Mouse (Mus musculus): ENCODE measurements around the gene Tesk1. TPM values are rescaled to one million over a fixed set of nuclear protein-coding genes. Genes with fewer than 3 reads are reported as not detected.
A peak's percentile ranks its signal among the peaks of the same experiment; 100 is the strongest.

The Tesk1 gene
- polyA plus RNA-seq, 1 experiment from 2014 or later = 1.0 TPM

GRCm38 (mm10) chr4:43419801-43420281, 21.9 kb upstream of the Tesk1 start:
- WGBS (ENCODE audit: insufficient replicate concordance) = 36% methylated on average over 9 of the region's 9 CpGs
- H3K4me3 ChIP-seq (replicated peaks) = no peak overlapping the region
- H3K27ac ChIP-seq (replicated peaks) = no peak overlapping the region
- no peak for ATAC-seq (ENCODE audit: insufficient read depth)
- 0 out of 2 replicates have a peak, but pooled peaks cover 9% of the 10 kb centered on the region for H3K36me3 ChIP-seq (replicated peaks)
- H3K9ac ChIP-seq = no peak overlapping the region
- no peaks in the 10 kb centered on the region for H3K9me3 ChIP-seq (replicated peaks)
- H3K4me1 ChIP-seq (replicated peaks) = peaks cover 10% of the 10 kb centered on the region; the same call in 1 of the 2 replicates
- H3K4me2 ChIP-seq = no peak overlapping the region
- H3K27me3 ChIP-seq = peaks cover 9% of the 10 kb centered on the region

DNA sequence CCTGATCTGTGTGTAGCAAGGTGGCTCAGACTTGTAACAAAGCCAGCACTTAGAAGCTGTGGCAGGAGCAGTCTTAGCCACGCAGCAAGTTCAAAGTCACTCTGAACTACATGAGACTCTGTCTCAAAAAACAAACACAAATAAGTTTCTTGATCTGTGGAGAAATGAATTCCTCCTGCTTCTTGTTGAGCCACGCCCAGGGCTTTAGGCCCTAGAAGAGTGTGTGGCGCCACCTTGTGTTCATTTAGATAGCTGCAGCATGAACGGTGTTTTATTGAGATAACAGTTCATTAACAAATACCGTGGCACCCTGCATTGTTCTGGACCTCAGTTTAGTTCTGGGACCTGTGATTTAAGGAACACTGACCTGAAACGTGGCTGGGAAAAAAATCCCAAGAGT, 21.4 kb upstream of the Tesk1 start:
- Histone ChIP-seq H3K9ac (no peak overlapping the region), H3K27me3 (peaks cover 13% of the 10 kb centered on the region), H3K27ac (replicated peaks) (no peak overlapping the region), H3K4me3 (replicated peaks) (no peak overlapping the region), H3K9me3 (replicated peaks) (no peaks in the 10 kb centered on the region), H3K4me1 (replicated peaks) (peaks cover 10% of the 10 kb centered on the region; the same call in 1 of the 2 replicates), H3K4me2 (no peak overlapping the region), H3K36me3 (replicated peaks) (0 out of 2 replicates have a peak, but pooled peaks cover 9% of the 10 kb centered on the region)
- WGBS (ENCODE audit: insufficient replicate concordance) = 3% methylated on average over 6 of the region's 6 CpGs
- no peak for ATAC-seq (ENCODE audit: insufficient read depth)

GRCm38 (mm10) chr4:43421632-43422240, 20.0 kb upstream of the Tesk1 start:
- Histone ChIP-seq H3K9me3 (replicated peaks) (no peaks in the 10 kb centered on the region), H3K27ac (replicated peaks) (no peak overlapping the region), H3K4me2 (no peak overlapping the region), H3K4me1 (replicated peaks) (peaks cover 16% of the 10 kb centered on the region; the same call in 1 of the 2 replicates), H3K27me3 (peaks cover 28% of the 10 kb centered on the region), H3K9ac (no peak overlapping the region), H3K36me3 (replicated peaks) (0 out of 2 replicates have a peak, but pooled peaks cover 9% of the 10 kb centered on the region), H3K4me3 (replicated peaks) (no peak overlapping the region)
- 64% methylated on average over 28 of the region's 28 CpGs for WGBS (ENCODE audit: insufficient replicate concordance)
- ATAC-seq (ENCODE audit: insufficient read depth) = no peak

DNA sequence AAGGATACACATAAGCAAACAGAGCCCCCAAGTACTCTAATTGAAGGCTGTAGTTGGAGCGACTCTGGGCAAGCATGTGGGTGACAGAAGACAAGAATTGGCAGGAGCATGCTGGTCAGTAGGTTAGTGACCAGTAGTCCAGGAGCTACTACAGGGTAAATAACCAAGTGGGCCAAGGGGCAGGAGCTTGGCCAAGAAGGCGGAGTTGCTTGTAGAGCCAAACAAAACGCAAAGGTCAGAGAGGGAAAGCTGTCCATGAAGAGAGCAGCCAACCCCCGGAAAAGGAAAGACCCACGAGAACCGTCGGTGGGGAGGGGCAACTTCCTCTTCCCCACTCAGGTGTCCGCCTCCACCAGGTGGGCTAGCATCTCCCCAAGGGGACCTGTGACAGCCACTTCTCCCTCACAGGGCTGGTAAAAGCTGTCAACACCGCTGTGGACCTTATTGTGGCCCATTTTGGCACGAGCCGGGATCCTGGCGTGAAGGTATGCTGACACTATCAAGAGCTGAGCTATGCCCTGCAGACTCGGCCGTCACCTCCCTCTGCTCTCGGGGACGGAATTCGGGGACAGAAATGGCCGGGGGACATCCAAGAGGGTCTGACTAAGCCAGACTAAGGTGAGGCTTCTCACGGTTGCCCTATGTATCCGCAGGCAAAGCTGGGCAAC, 18.3 kb upstream of the Tesk1 start:
- H3K27me3 ChIP-seq = peaks cover 44% of the 10 kb centered on the region
- no peak overlapping the region for H3K4me3 ChIP-seq (replicated peaks)
- ATAC-seq (ENCODE audit: insufficient read depth) = no peak

DNA sequence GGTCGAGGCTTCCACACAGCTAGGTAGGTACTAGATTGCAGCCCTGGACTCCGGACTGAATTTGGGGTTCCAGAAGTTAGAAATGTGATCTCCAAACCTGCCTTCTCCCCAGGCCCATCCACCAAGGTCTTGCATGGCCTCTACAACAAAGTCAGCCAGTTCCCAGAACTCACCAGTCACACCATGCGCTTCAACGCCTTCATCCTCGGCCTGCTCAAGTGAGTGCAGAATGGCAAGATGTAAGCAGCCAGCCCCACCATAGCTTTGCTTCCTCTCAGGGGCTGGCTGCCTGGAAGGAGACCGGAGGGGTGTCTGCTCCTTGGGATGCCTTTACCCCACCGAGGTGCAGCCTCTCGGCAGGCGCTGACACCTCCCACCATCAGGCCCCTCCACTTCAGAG, 17.7 kb upstream of the Tesk1 start:
- H3K9me3 ChIP-seq (replicated peaks) = no peaks in the 10 kb centered on the region
- H3K27ac ChIP-seq (replicated peaks) = no peak overlapping the region
- H3K4me1 ChIP-seq (replicated peaks) = peaks cover 17% of the 10 kb centered on the region; the same call in 1 of the 2 replicates
- WGBS (ENCODE audit: insufficient replicate concordance) = 70% methylated on average over 9 of the region's 9 CpGs
- H3K4me3 ChIP-seq (replicated peaks) = no peak overlapping the region
- H3K4me2 ChIP-seq = no peak overlapping the region
- peaks cover 51% of the 10 kb centered on the region for H3K27me3 ChIP-seq
- no peak for ATAC-seq (ENCODE audit: insufficient read depth)
- no peak overlapping the region for H3K9ac ChIP-seq
- H3K36me3 ChIP-seq (replicated peaks) = 0 out of 2 replicates have a peak, but pooled peaks cover 9% of the 10 kb centered on the region

More for the DNA sequence above, 18.3 kb upstream of the Tesk1 start:
- 67% methylated on average over 20 of the region's 20 CpGs for WGBS (ENCODE audit: insufficient replicate concordance)
- H3K27ac ChIP-seq (replicated peaks) = no peak overlapping the region
- 0 out of 2 replicates have a peak, but pooled peaks cover 9% of the 10 kb centered on the region for H3K36me3 ChIP-seq (replicated peaks)
- H3K4me2 ChIP-seq = no peak overlapping the region
- H3K9ac ChIP-seq = no peak overlapping the region
- peaks cover 15% of the 10 kb centered on the region; the same call in 1 of the 2 replicates for H3K4me1 ChIP-seq (replicated peaks)
- H3K9me3 ChIP-seq (replicated peaks) = no peaks in the 10 kb centered on the region

- Histone ChIP-seq H3K4me1 (replicated peaks) (peaks cover 12% of the 10 kb centered on the region; the same call in 1 of the 2 replicates), H3K9ac (no peak overlapping the region)
These were observed 16.5 kb upstream of the Tesk1 start for GRCm38 (mm10) chr4:43425197-43425596.

GRCm38 (mm10) chr4:43425648-43426380, 15.9 kb upstream of the Tesk1 start:
- 17% methylated on average over 31 of the region's 31 CpGs for WGBS (ENCODE audit: insufficient replicate concordance)
- H3K4me1 ChIP-seq (replicated peaks) = peaks cover 9% of the 10 kb centered on the region; the same call in 1 of the 2 replicates
- H3K4me3 ChIP-seq (replicated peaks) = no peak overlapping the region
- H3K9ac ChIP-seq = no peak overlapping the region
- peaks cover 66% of the 10 kb centered on the region for H3K27me3 ChIP-seq
- 0 out of 2 replicates have a peak, but pooled peaks cover 9% of the 10 kb centered on the region for H3K36me3 ChIP-seq (replicated peaks)
- no peak for ATAC-seq (ENCODE audit: insufficient read depth)
- no peaks in the 10 kb centered on the region for H3K9me3 ChIP-seq (replicated peaks)
- H3K27ac ChIP-seq (replicated peaks) = no peak overlapping the region
- peak overlapping the region; percentile 41 for H3K4me2 ChIP-seq

More at GRCm38 (mm10) chr4:43425197-43425596, 16.5 kb upstream of the Tesk1 start:
- Histone ChIP-seq H3K9me3 (replicated peaks) (no peaks in the 10 kb centered on the region), H3K4me3 (replicated peaks) (no peak overlapping the region), H3K36me3 (replicated peaks) (0 out of 2 replicates have a peak, but pooled peaks cover 9% of the 10 kb centered on the region), H3K4me2 (peak overlapping the region; percentile 41), H3K27ac (replicated peaks) (no peak overlapping the region), H3K27me3 (peaks cover 61% of the 10 kb centered on the region)
- WGBS (ENCODE audit: insufficient replicate concordance) = 22% methylated on average over 14 of the region's 14 CpGs
- no peak for ATAC-seq (ENCODE audit: insufficient read depth)

- Histone ChIP-seq H3K27ac (replicated peaks) (no peak overlapping the region), H3K9ac (no peak overlapping the region), H3K4me3 (replicated peaks) (no peak overlapping the region), H3K27me3 (peaks cover 66% of the 10 kb centered on the region), H3K36me3 (replicated peaks) (0 out of 2 replicates have a peak, but pooled peaks cover 9% of the 10 kb centered on the region), H3K4me1 (replicated peaks) (peaks cover 9% of the 10 kb centered on the region; the same call in 1 of the 2 replicates), H3K9me3 (replicated peaks) (no peaks in the 10 kb centered on the region), H3K4me2 (no peak overlapping the region)
- 45% methylated on average over 10 of the region's 10 CpGs for WGBS (ENCODE audit: insufficient replicate concordance)
- ATAC-seq (ENCODE audit: insufficient read depth) = no peak
These were observed 15.3 kb upstream of the Tesk1 start for GRCm38 (mm10) chr4:43426487-43426886.

GRCm38 (mm10) chr4:43427501-43428179, 14.1 kb upstream of the Tesk1 start:
- Histone ChIP-seq H3K27me3 (peaks cover 66% of the 10 kb centered on the region), H3K4me1 (replicated peaks) (peaks cover 11% of the 10 kb centered on the region), H3K27ac (replicated peaks) (no peak overlapping the region), H3K9ac (no peak overlapping the region), H3K36me3 (replicated peaks) (0 out of 2 replicates have a peak, but pooled peaks cover 3% of the 10 kb centered on the region), H3K4me2 (no peak overlapping the region), H3K4me3 (replicated peaks) (no peak overlapping the region), H3K9me3 (replicated peaks) (no peaks in the 10 kb centered on the region)
- 19% methylated on average over 23 of the region's 23 CpGs for WGBS (ENCODE audit: insufficient replicate concordance)
- ATAC-seq (ENCODE audit: insufficient read depth) = no peak

DNA sequence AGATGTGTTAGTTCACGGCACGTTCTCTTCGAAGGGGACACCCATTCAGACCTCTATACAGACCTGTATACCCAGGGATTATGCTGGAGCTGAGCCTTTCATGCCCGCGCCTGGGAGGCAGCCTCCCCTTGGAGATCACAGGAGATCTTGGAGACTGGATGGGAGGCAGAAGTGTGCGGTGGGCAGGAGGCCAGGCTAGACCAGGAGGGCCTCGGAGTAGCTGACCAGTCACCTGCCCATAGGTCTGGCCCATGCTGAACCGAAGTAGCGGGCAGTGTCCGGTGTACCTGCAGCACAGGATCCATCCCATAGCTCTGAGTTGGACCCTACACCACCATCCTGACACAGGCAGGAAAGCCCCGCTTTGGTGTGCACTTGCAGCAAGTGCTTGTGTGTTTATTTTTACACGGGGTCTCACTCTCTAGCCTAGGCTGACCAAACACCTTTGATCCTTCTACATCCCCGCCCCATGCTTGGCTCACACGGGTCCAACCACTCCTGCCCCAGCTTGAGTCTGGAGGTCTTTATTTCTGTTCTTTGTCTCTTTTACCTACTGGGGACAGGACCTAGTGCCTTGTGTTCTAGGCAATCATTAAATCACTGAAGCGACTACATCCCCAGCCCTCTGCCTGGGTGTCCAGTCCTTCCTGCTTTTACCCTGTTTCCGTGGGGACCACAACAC, 13.4 kb upstream of the Tesk1 start:
- Histone ChIP-seq H3K4me2 (no peak overlapping the region), H3K9me3 (replicated peaks) (no peaks in the 10 kb centered on the region), H3K27ac (replicated peaks) (no peak overlapping the region), H3K4me3 (replicated peaks) (no peak overlapping the region), H3K27me3 (peaks cover 66% of the 10 kb centered on the region), H3K9ac (no peak overlapping the region), H3K36me3 (replicated peaks) (0 out of 2 replicates have a peak, but pooled peaks cover 3% of the 10 kb centered on the region), H3K4me1 (replicated peaks) (peaks cover 11% of the 10 kb centered on the region)
- ATAC-seq (ENCODE audit: insufficient read depth) = no peak
- WGBS (ENCODE audit: insufficient replicate concordance) = 27% methylated on average over 16 of the region's 16 CpGs
